Mouse (Mus musculus) MEL (cell line): ENCODE data around the gene Cpm. TPM values are rescaled to one million over a fixed set of nuclear protein-coding genes. Genes with fewer than 3 reads are reported as not detected.

Source experiments
- DNase-seq: peaks from one replicate; pipeline ENCODE4 v3.0.0; 2011; ENCODE audit warnings: low read depth, low spot score
- H3K27ac ChIP-seq: 2 replicates; pipeline ENCODE4 v1.5.1; 2012; ENCODE audit warnings: low read depth, mild to moderate bottlenecking, control low read depth, low read length, moderate library complexity; ENCODE audit not compliant: control insufficient read depth
- H3K27me3 ChIP-seq, 2 experiments: fragments of 150-350 bp in 1 of 2; sonication (generic) in 1 of 2; 2 replicates each; pipeline ENCODE4 v1.6.1; 2012; ENCODE audit warnings: low read length in 2 of 2, mild to moderate bottlenecking in 2 of 2, improper control_type of control experiment in 1 of 2, moderate library complexity in 1 of 2; ENCODE audit not compliant: insufficient read depth in 2 of 2, control insufficient read depth in 1 of 2
- H3K36me3 ChIP-seq, 2 experiments: 2 replicates each; pipeline ENCODE4 v1.6.1; 2012 to 2014; ENCODE audit warnings: low read length in 2 of 2, improper control_type of control experiment in 1 of 2, inconsistent platforms in 1 of 2, mild to moderate bottlenecking in 1 of 2; ENCODE audit not compliant: insufficient read depth in 2 of 2, control insufficient read depth in 1 of 2
- H3K4me1 ChIP-seq, 2 experiments: fragments of 150-350 bp in 1 of 2; sonication (generic) in 1 of 2; 2 replicates each; pipeline ENCODE4 v1.6.1; 2012; ENCODE audit warnings: low read length in 2 of 2, improper control_type of control experiment in 1 of 2, mild to moderate bottlenecking in 1 of 2; ENCODE audit not compliant: insufficient read depth in 2 of 2, control insufficient read depth in 1 of 2
- H3K4me3 ChIP-seq, 2 experiments: fragments of 150-350 bp in 1 of 2; sonication (generic) in 1 of 2; 2 replicates each; pipeline ENCODE4 v1.5.1; 2012; ENCODE audit warnings: low read depth in 2 of 2, low read length in 2 of 2, mild to moderate bottlenecking in 2 of 2, moderate library complexity in 2 of 2, control low read depth in 1 of 2, improper control_type of control experiment in 1 of 2; ENCODE audit not compliant: control insufficient read depth in 1 of 2, insufficient read depth in 1 of 2
- H3K79me2 ChIP-seq: 2 replicates; pipeline ENCODE4 v1.6.1; 2012; ENCODE audit warnings: mild to moderate bottlenecking, low read length, moderate library complexity; ENCODE audit not compliant: control insufficient read depth, poor library complexity, insufficient read depth
- H3K9ac ChIP-seq: 2 replicates; pipeline ENCODE4 v1.6.1; 2012; ENCODE audit warnings: low read depth, mild to moderate bottlenecking, control low read depth, low read length, moderate library complexity; ENCODE audit not compliant: control insufficient read depth, poor library complexity, severe bottlenecking
- H3K9me3 ChIP-seq: fragments of 150-350 bp; sonication (generic); replicated peaks from 2 replicates; pipeline ENCODE4 v1.6.1; 2012; ENCODE audit warnings: mild to moderate bottlenecking, low read length, improper control_type of control experiment, moderate library complexity; ENCODE audit not compliant: insufficient read depth
- CHD1 ChIP-seq: IDR thresholded peaks from 2 replicates; pipeline ENCODE4 v1.6.1; 2012; ENCODE audit warnings: low read depth, mild to moderate bottlenecking, inconsistent platforms, low read length, improper control_type of control experiment
- CHD2 ChIP-seq: IDR thresholded peaks from 2 replicates; pipeline ENCODE4 v1.6.1; 2011; ENCODE audit warnings: low read length, improper control_type of control experiment
- CTCF ChIP-seq, 3 experiments: IDR thresholded peaks in 2 of 3; conservative IDR thresholded peaks in 1 of 3; 2 replicates each; pipeline ENCODE4 v1.5.1; 2011 to 2012; ENCODE audit warnings: low read length in 3 of 3, low read depth in 2 of 3, mild to moderate bottlenecking in 2 of 3, improper control_type of control experiment in 1 of 3, inconsistent platforms in 1 of 3, mixed read lengths in 1 of 3, moderate library complexity in 1 of 3; ENCODE audit not compliant: control insufficient read depth in 1 of 3, insufficient read depth in 1 of 3, poor library complexity in 1 of 3, severe bottlenecking in 1 of 3
- E2F4 ChIP-seq: IDR thresholded peaks from 2 replicates; pipeline ENCODE4 v1.6.1; 2011; ENCODE audit warnings: low read depth, low read length, improper control_type of control experiment, borderline replicate concordance
- ETS1 ChIP-seq: IDR thresholded peaks from 2 replicates; pipeline ENCODE4 v1.6.1; 2012; ENCODE audit warnings: low read depth, mild to moderate bottlenecking, inconsistent platforms, low read length, improper control_type of control experiment, moderate library complexity
- JUND ChIP-seq: IDR thresholded peaks from 2 replicates; pipeline ENCODE4 v1.6.1; 2011; ENCODE audit warnings: low read depth, mild to moderate bottlenecking, improper control_type of control experiment, low read length
- KAT2A ChIP-seq: conservative IDR thresholded peaks from 2 replicates; pipeline ENCODE4 v1.6.1; 2012; ENCODE audit warnings: low read depth, low read length, improper control_type of control experiment, inconsistent platforms
- MAZ ChIP-seq: IDR thresholded peaks from 2 replicates; pipeline ENCODE4 v1.6.1; 2012; ENCODE audit warnings: low read depth, mild to moderate bottlenecking, inconsistent platforms, low read length, improper control_type of control experiment
- MXI1 ChIP-seq: IDR thresholded peaks from 2 replicates; pipeline ENCODE4 v1.6.1; 2011; ENCODE audit warnings: mild to moderate bottlenecking, low read depth, low read length, improper control_type of control experiment
- NRF1 ChIP-seq: IDR thresholded peaks from 2 replicates; pipeline ENCODE4 v1.6.1; 2014; ENCODE audit warnings: low read depth, mild to moderate bottlenecking, inconsistent platforms, low read length, improper control_type of control experiment, moderate library complexity; ENCODE audit not compliant: poor library complexity, insufficient read depth, severe bottlenecking
- POLR2AphosphoS2 ChIP-seq: IDR thresholded peaks from 2 replicates; pipeline ENCODE4 v1.6.1; 2011; ENCODE audit warnings: low read length, improper control_type of control experiment
- POLR2AphosphoS5 ChIP-seq: IDR thresholded peaks from 2 replicates; pipeline ENCODE4 v1.6.1; 2012; ENCODE audit warnings: low read depth, borderline replicate concordance, mild to moderate bottlenecking, inconsistent platforms, low read length, moderate library complexity, mixed read lengths
- RAD21 ChIP-seq: IDR thresholded peaks from 2 replicates; pipeline ENCODE4 v1.6.1; 2011; ENCODE audit warnings: mild to moderate bottlenecking, low read depth, low read length, improper control_type of control experiment
- RCOR1 ChIP-seq: IDR thresholded peaks from 2 replicates; pipeline ENCODE4 v1.6.1; 2012; ENCODE audit warnings: low read depth, mild to moderate bottlenecking, inconsistent platforms, low read length, improper control_type of control experiment
- SIN3A ChIP-seq: IDR thresholded peaks from 2 replicates; pipeline ENCODE4 v1.6.1; 2012; ENCODE audit warnings: low read length, improper control_type of control experiment, inconsistent platforms
- TBP ChIP-seq: IDR thresholded peaks from 2 replicates; pipeline ENCODE4 v1.8.0; 2011; ENCODE audit warnings: low read depth, low read length, improper control_type of control experiment
- TCF12 ChIP-seq: IDR thresholded peaks from 2 replicates; pipeline ENCODE4 v1.6.1; 2014; ENCODE audit warnings: low read depth, mild to moderate bottlenecking, inconsistent platforms, low read length, improper control_type of control experiment, moderate library complexity
- USF1 ChIP-seq: IDR thresholded peaks from 2 replicates; pipeline ENCODE4 v1.6.1; 2014; ENCODE audit warnings: low read depth, mild to moderate bottlenecking, inconsistent platforms, low read length, improper control_type of control experiment, moderate library complexity
- ZKSCAN1 ChIP-seq: IDR thresholded peaks from 2 replicates; pipeline ENCODE4 v1.6.1; 2012; ENCODE audit warnings: low read depth, mild to moderate bottlenecking, inconsistent platforms, low read length, improper control_type of control experiment, moderate library complexity
- polyA plus RNA-seq, 2 experiments: library from polyadenylated mRNA; stranded (reverse) in 1 of 2; unstranded in 1 of 2; fragments of >175 nt in 1 of 2; fragments of >200 nt in 1 of 2; gene quantifications; 2 replicates each; pipeline versions ENCODE4 v1.2.1 to v1.2.4; 2012; ENCODE audit warnings: low replicate concordance in 2 of 2, low read depth in 1 of 2; ENCODE audit not compliant: insufficient read length in 2 of 2, insufficient read depth in 1 of 2, missing spikeins in 1 of 2
- total RNA-seq: library from RNA; depleted of rRNA; stranded (reverse); fragments of 300-350 nt; gene quantifications from 2 replicates; pipeline ENCODE4 v1.2.3, GENCODE M21; 2012; rRNA removed

Cpm gene
- total and polyA plus RNA-seq, 3 experiments = 0.04 to 0.40 TPM; not detected in 1

- Histone ChIP-seq H3K9me3 (no peaks in the 10 kb centered on the region), H3K4me3 (no peak overlapping the region), H3K9ac (no peak overlapping the region), H3K27ac (no peak overlapping the region), H3K36me3 (peaks cover 0 to 24% of the 10 kb centered on the region in 2 experiments; a peak in 2 of 4 replicates), H3K27me3 (no peaks in the 10 kb centered on the region), H3K79me2 (no peaks in the 10 kb centered on the region)
- DNase-seq = no peak
- TF ChIP-seq SIN3A = no peak
- no peak for TF ChIP-seq POLR2AphosphoS2
- TF ChIP-seq KAT2A = no peak
- no peak for TF ChIP-seq MAZ
- no peak for TF ChIP-seq CHD2
- no peak for TF ChIP-seq CHD1
- TF ChIP-seq JUND = no peak
- TF ChIP-seq RAD21 = no peak
- no peak for TF ChIP-seq TCF12
- TF ChIP-seq ETS1 = no peak
- TF ChIP-seq POLR2AphosphoS5 = no peak
- TF ChIP-seq E2F4 = no peak
- TF ChIP-seq MXI1 = no peak
- no peak for TF ChIP-seq CTCF (IDR thresholded peaks at IDR 0.05 in 2 of 3, conservative IDR thresholded peaks at IDR 0.05 in 1 of 3; ENCODE audit: control insufficient read depth in 1 of 3, insufficient read depth in 1 of 3, low read depth in 2 of 3, low read length in 3 of 3, poor library complexity in 1 of 3, severe bottlenecking in 1 of 3)
- TF ChIP-seq TBP = no peak
- TF ChIP-seq NRF1 = no peak
- no peak for TF ChIP-seq USF1
- TF ChIP-seq RCOR1 = no peak
- TF ChIP-seq ZKSCAN1 = no peak
- TF ChIP-seq, all 39 proteins: peak for 0
- H3K4me1 ChIP-seq = peaks cover 8 to 23% of the 10 kb centered on the region in 2 experiments; a peak in 3 of 4 replicates
These were observed 107.3 kb downstream of the Cpm start for GRCm38 (mm10) chr10:117736573-117736972.

Other genes with a start within 250 kb of the Cpm start
- 88.2 and 103 TPM in 2 replicates for gene Cpsf6, start 249.5 kb upstream of the Cpm start, total RNA-seq
- 10 to 100 TPM in 1 of 2 experiments, not detected in 1; 85.7 TPM for gene Cpsf6, start 249.5 kb upstream of the Cpm start, polyA plus RNA-seq
- gene Mdm2, start 81.3 kb downstream of the Cpm start, total RNA-seq = 35.2 and 35.3 TPM in 2 replicates
- 100 to 1,000 TPM in 1 of 2 experiments, 10 to 100 TPM in 1; 42.2 to 601 TPM for gene Mdm2, start 81.3 kb downstream of the Cpm start, polyA plus RNA-seq
- 3.0 and 3.7 TPM in 2 replicates for gene Slc35e3, start 116.9 kb downstream of the Cpm start, total RNA-seq
- gene Slc35e3, start 116.9 kb downstream of the Cpm start, polyA plus RNA-seq = 1 to 10 TPM in 1 of 2 experiments, not detected in 1; 7.4 TPM
- 77.8 and 80.2 TPM in 2 replicates for gene Nup107, start 163.2 kb downstream of the Cpm start, total RNA-seq
- gene Nup107, start 163.2 kb downstream of the Cpm start, polyA plus RNA-seq = 10 to 100 TPM in 1 of 2 experiments, not detected in 1; 91.6 TPM
- 42.3 and 47.4 TPM in 2 replicates for gene Rap1b, start 216.5 kb downstream of the Cpm start, total RNA-seq
- gene Rap1b, start 216.5 kb downstream of the Cpm start, polyA plus RNA-seq = 10 to 100 TPM; 83.3 to 89.1 TPM